Mouse (Mus musculus): ENCODE data around the gene Avpi1.

DNA sequence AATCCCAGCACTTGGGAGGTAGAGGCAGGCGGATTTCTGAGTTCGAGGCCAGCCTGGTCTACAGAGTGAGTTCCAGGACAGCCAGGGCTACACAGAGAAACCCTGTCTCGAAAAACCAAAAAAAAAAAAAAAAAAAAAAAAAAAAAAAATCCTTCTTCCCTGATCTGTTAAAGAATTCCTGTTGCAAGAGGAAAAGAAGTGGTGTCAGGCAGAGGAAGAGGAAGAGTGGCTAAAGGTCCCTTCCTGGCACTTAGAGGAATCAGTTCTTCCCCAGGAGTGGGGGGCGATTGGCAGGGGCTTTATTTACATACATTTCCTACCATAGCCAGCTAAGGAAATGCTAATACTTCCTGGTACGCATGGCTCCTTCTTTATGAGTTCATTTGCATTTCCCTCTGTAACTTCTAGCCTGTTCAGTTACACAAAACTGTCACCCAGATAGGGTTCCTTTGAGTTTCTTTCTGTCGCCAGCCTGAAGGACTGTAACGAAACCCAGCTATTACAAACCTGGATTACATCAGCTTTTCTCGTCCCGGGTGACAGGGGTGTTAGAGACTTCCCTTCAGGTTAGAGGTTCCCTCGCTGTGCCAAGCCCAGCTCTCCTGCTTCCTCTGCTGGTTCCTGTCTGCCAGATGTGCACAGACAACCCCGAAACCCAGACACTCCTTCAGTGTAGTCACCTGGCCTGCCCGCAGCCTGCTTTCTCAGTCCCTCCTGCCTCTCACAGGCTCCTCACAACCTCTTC is 28.8 kb upstream of the Avpi1 start:
- TF ChIP-seq POLR2A (IDR thresholded peaks at IDR 0.05; ENCODE audit: extremely low read depth, insufficient read depth, low read length) (no peak), CTCF (IDR thresholded peaks at IDR 0.05; ENCODE audit: extremely low read depth, insufficient read depth, low read length) (no peak)
